Mouse (Mus musculus) skeletal muscle tissue, postnatal 0 days (tissue): ENCODE measurements around the gene Gtf2h5. TPM values are rescaled to one million over a fixed set of nuclear protein-coding genes. Genes with fewer than 3 reads are reported as not detected.

Experiments used
- microRNA-seq, 2 experiments: library from miRNA; unstranded; fragments of <30 nt; microRNA quantifications; one replicate each; pipeline ENCODE4; 2016
- polyA plus RNA-seq: library from polyadenylated mRNA; unstranded; fragments of >200 nt; fragmentation: Nextera tagmentation; extraction: Ambion mirVana; gene quantifications from 2 replicates; pipeline ENCODE4 v1.2.1, GENCODE M21; 2015

Gtf2h5 gene
- polyA plus RNA-seq = 147 and 156 TPM in 2 replicates

DNA sequence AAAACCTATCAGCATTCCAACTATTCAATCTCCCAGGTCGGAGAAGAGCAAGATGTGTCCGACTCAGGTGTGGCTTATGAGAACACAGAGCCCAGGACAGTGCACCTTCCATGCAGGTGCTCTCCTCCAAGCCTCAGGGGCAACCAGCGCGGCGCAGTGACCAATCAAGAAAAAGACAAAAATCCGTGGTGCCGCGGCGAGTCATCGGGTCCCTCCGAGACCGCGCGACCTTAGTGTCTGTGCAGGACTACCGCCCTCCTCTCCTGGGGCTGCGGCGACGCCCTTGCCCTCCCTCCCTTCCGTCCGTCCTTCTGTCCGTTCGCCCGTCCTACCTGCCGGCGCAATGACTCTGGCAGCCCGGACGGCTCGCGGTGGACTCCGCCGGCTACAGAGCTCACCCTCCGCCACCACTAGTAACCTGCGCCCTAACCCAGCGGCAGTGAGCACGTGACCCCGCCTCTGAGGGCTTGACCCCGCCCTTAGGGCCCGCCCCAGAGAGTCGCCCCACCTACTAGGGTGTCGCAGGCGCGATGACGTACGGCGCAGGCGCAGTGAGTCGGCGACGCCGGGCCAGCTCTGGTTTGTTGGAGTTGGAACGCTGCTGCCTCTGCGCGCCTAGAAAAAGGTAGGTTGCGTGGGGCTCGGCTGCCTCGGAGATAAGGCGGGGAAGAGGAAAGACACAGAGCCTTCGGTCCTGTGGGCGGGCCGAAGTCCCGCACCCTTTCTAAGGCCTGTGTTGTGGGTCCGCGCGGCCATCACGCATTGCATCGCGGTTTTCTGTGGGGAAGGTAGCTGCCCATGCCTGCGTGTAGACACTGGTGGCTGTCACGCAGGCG, at the start of gene Gtf2h5, which contains the start of gene Serac1:
Gene Gtf2h5, plus strand, starts transcription at position 500 of the 836 bp plus-strand sequence.
Gene Serac1, minus strand, starts transcription at position 455 of the 836 bp plus-strand sequence.

DNA sequence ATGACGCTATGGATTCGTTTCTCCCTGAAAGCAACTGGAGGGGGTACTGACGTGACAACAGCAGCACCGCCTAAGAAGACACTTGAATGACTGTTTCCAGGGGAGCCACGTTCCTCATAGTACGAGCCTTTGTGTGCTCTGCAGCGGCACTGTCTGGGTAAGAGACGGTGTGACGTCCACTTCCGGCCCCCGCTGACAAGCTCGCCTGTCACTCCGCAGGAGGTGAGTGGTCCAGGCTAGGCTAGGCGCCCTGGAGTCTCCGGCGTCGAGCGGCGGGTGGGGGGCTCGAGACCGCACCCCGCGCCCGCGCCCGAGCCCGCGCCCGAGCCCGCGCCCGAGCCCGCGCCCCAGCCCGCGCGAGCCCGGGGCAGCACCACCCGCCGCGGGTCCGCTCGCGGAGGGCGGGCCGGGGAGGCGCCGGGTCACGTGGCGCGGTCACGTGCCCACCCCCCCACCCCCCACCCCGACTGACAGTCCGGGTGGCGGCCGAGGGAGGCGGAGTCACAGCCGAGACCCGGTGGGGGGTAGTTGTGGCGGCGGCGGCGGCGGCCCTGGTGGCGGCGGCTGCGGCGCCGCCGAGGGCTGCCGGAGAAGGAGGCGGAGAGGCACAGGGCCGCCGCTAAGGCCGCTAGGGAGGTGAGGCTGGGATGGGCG, 26.9 kb downstream of the Gtf2h5 start, which contains the start of gene Tulp4:
Gene Tulp4, plus strand, starts transcription at position 77 of the 654 bp plus-strand sequence.

Small RNA genes lying within 50 kb of the gene (microRNA-seq; reads per million reads assigned to microRNA genes)
- gene Gm22774 = 0 reads per million in 2 experiments

Other genes starting within 250 kb of the Gtf2h5 start
- 14.7 and 19.5 TPM in 2 replicates for gene Snx9, start 238.5 kb upstream of the Gtf2h5 start, polyA plus RNA-seq
- 8.4 and 12.3 TPM in 2 replicates for gene Synj2, start 138.5 kb upstream of the Gtf2h5 start, polyA plus RNA-seq
- 6.6 and 8.1 TPM in 2 replicates for gene Serac1, start within 50 bp of the Gtf2h5 start, polyA plus RNA-seq
- 45.3 and 49.1 TPM in 2 replicates for gene Tulp4, start 26.7 kb downstream of the Gtf2h5 start, polyA plus RNA-seq
- 7.1 and 7.8 TPM in 2 replicates for gene Tmem181a, start 177.1 kb downstream of the Gtf2h5 start, polyA plus RNA-seq
- 5.0 and 7.2 TPM in 2 replicates for gene Dynlt1a, start 237.7 kb downstream of the Gtf2h5 start, polyA plus RNA-seq